Mouse (Mus musculus) midbrain, embryonic 11.5 days (tissue): ENCODE data around the gene 5031439G07Rik. TPM values are rescaled to one million over a fixed set of nuclear protein-coding genes. Genes with fewer than 3 reads are reported as not detected.
"Not testable (repeated sequence)": the region's sequence is repeated elsewhere in the genome, so short reads cannot be mapped to it uniquely, and the experiment has no call there.

Experiments used
- ATAC-seq: fragments of 200-750 bp; cut with Nextera tagmentation; 2 replicates; pipeline ENCODE4 v1.8.0; 2017; ENCODE audit warnings: moderate TSS enrichment, moderate library complexity; ENCODE audit not compliant: low FRiP score
- DNase-seq: peaks from one replicate; pipeline ENCODE4 v3.0.0; 2015; ENCODE audit warnings: low spot score; ENCODE audit errors: missing footprints
- H3K27ac ChIP-seq: fragments of 300-500 bp; sonication (generic); 2 replicates; pipeline ENCODE4 v1.5.1; 2014; ENCODE audit warnings: low read depth, low read length
- H3K27me3 ChIP-seq: fragments of 300-500 bp; sonication (generic); 2 replicates; pipeline ENCODE4 v1.6.1; 2014; ENCODE audit warnings: mild to moderate bottlenecking, low read length, moderate library complexity, mixed read lengths; ENCODE audit not compliant: control insufficient read depth, insufficient read depth
- H3K36me3 ChIP-seq: fragments of 300-500 bp; sonication (generic); 2 replicates; pipeline ENCODE4 v1.6.1; 2014; ENCODE audit warnings: mild to moderate bottlenecking, low read length, moderate library complexity, mixed read lengths; ENCODE audit not compliant: control insufficient read depth, insufficient read depth
- H3K4me1 ChIP-seq: fragments of 300-500 bp; sonication (generic); 2 replicates; pipeline ENCODE4 v1.6.1; 2014; ENCODE audit warnings: low read length; ENCODE audit not compliant: control insufficient read depth, insufficient read depth
- H3K4me2 ChIP-seq: fragments of 300-500 bp; sonication (generic); 2 replicates; pipeline ENCODE4 v1.6.1; 2014; ENCODE audit warnings: mild to moderate bottlenecking, moderate library complexity
- H3K4me3 ChIP-seq: fragments of 300-500 bp; sonication (generic); 2 replicates; pipeline ENCODE4 v1.5.1; 2014; ENCODE audit warnings: low read depth, low read length
- H3K9ac ChIP-seq: fragments of 300-500 bp; sonication (generic); 2 replicates; pipeline ENCODE4 v1.6.1; 2014; ENCODE audit warnings: low read length
- H3K9me3 ChIP-seq: fragments of 300-500 bp; sonication (generic); 2 replicates; pipeline ENCODE4 v1.6.1; 2016; ENCODE audit warnings: low read length; ENCODE audit not compliant: control insufficient read depth
- WGBS: fragments of 180-500 bp; shearing (Covaris S2); extraction: QIAGEN DNeasy Blood & Tissue Kit; methylation state at CpG from one replicate; pipeline ENCODE4 v1.1.7; 2014; 5-methylcytosine and 5-hydroxymethylcytosine counted together
- polyA plus RNA-seq: library from polyadenylated mRNA; unstranded; fragments of >200 nt; fragmentation: Nextera tagmentation; extraction: Ambion mirVana; gene quantifications from 2 replicates; pipeline ENCODE4 v1.2.1, GENCODE M21; 2014

The 5031439G07Rik gene
- 11.7 and 17.2 TPM in 2 replicates for polyA plus RNA-seq

DNA sequence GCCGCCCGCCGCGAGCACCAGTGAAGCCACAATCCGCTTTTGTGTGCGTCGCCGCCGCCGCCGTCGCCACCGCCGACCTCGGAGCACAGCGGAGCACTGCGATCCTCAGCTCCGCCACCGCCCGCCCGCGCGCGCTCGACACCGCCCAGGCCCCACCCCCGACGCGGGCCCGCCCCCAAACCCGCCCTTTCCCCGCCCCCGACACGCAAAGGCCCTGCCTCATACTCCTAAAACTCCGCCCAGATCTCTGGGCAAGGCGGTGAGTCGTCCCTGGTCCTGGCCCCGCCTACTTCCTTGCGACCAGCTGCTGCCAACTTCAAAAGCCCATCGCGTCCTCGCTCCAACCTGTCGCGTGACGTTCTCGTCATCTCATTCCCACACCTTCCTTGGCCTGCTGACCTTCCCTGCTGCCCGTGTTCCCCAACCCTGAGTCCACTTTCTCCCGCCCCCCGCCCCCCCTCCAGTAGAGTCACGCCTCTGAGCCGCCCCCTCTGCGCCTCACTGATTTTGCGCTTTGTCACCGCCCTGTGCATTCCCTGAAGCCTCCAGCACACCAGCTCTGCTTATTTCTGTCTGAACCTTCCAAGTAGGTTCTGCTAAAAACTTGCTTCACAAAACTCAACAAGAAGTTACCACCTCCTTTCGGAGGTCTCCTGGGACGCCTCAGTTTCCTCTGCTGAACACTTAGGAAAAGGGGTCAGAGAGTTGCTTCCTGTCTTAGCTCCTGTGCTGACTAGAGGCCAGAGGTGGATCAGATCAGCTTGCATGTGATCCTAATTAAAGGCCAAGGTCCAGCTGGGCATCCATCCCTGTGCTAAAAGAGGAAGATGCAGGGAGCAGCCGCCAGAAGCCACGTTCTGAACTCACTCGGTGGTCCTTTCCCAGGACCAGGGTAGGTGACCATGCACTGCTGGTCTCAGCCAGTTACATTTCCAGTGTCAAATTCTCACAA, at the start of gene 5031439G07Rik:
Gene 5031439G07Rik (minus strand): TSS at position 678 of the 952 bp plus-strand sequence.
- ATAC-seq, result peak; percentile 92
- peak within 1 kb of the TSS; percentile 14; the same call in 1 of the 2 replicates for H3K27ac ChIP-seq
- peak within 1 kb of the TSS; percentile 90 for H3K4me2 ChIP-seq
- peak; percentile 98 for DNase-seq
- H3K9me3 ChIP-seq, result no peaks in the 10 kb centered on the region
- H3K4me3 ChIP-seq, result peak within 1 kb of the TSS; percentile 90
- H3K27me3 ChIP-seq, result no peaks in the 10 kb centered on the region
- peak within 1 kb of the TSS; percentile 93 for H3K9ac ChIP-seq
- no peaks in the 10 kb centered on the region for H3K36me3 ChIP-seq
- WGBS, result 1% methylated on average over 53 of the region's 59 CpGs
- H3K4me1 ChIP-seq, result peaks cover 18% of the 10 kb centered on the region

DNA sequence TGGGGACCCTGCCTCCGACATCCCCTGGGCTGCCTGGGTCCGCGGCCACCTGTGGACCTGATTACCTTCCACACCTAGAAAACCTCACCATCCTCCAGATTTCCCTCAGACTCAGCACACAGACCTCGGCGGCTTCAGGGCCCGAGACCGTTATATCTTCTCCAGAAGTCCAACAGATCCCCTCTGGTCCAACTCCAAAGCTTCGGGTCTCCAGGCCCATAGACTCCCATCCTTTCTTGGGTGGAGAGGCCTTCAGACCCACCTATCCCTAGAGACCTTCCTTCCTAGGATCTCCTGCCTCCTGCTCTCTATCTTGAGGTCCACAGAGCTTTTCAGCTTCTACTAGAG, 49.0 kb upstream of the 5031439G07Rik start:
- Histone ChIP-seq H3K9ac (peak overlapping the region; percentile 82), H3K9me3 (no peaks in the 10 kb centered on the region), H3K27me3 (peaks cover 3% of the 10 kb centered on the region), H3K4me1 (peaks cover 10% of the 10 kb centered on the region), H3K27ac (no peak overlapping the region), H3K4me2 (peak overlapping the region; percentile 86), H3K4me3 (peak overlapping the region; percentile 73), H3K36me3 (no peaks in the 10 kb centered on the region)
- DNase-seq (peak; percentile 91), ATAC-seq (no peak)
- WGBS, result 7% methylated on average over 8 of the region's 8 CpGs

GRCm38 (mm10) chr15:85036566-85037342, 48.4 kb upstream of the 5031439G07Rik start:
- DNase-seq (peak; percentile 100), ATAC-seq (peak; percentile 95)
- H3K4me2 ChIP-seq, result peak overlapping the region; percentile 86
- H3K4me1 ChIP-seq, result peaks cover 6% of the 10 kb centered on the region; the same call in 1 of the 2 replicates
- WGBS, result under 1% methylated on average over 72 of the region's 75 CpGs
- peak overlapping the region; percentile 73 for H3K4me3 ChIP-seq
- no peak overlapping the region for H3K27ac ChIP-seq
- H3K9me3 ChIP-seq, result no peaks in the 10 kb centered on the region
- peaks cover 3% of the 10 kb centered on the region for H3K27me3 ChIP-seq
- no peaks in the 10 kb centered on the region for H3K36me3 ChIP-seq
- H3K9ac ChIP-seq, result peak overlapping the region; percentile 82

- not testable (repeated sequence) for H3K4me2 ChIP-seq, H3K27ac ChIP-seq, H3K9me3 ChIP-seq, H3K36me3 ChIP-seq, H3K9ac ChIP-seq, H3K4me3 ChIP-seq, ATAC-seq, H3K4me1 ChIP-seq, H3K27me3 ChIP-seq
- peak; percentile 10 for DNase-seq
- WGBS, result 57% methylated on average over 7 of the region's 7 CpGs
Measured at GRCm38 (mm10) chr15:85033916-85034315, 45.6 kb upstream of the 5031439G07Rik start.

GRCm38 (mm10) chr15:85031866-85032265, 43.5 kb upstream of the 5031439G07Rik start:
- H3K9ac ChIP-seq, result no peak overlapping the region
- no peaks in the 10 kb centered on the region for H3K36me3 ChIP-seq
- ATAC-seq (no peak), DNase-seq (no peak)
- H3K27me3 ChIP-seq, result peaks cover 3% of the 10 kb centered on the region
- no peak overlapping the region for H3K4me2 ChIP-seq
- H3K9me3 ChIP-seq, result no peaks in the 10 kb centered on the region
- no peak overlapping the region for H3K4me3 ChIP-seq
- 93% methylated on average over 3 of the region's 3 CpGs for WGBS
- H3K27ac ChIP-seq, result no peak overlapping the region
- peaks cover 3% of the 10 kb centered on the region; the same call in 1 of the 2 replicates for H3K4me1 ChIP-seq

- WGBS, result 83% methylated on average over 1 of the region's 1 CpGs
- H3K27ac ChIP-seq, ATAC-seq: not testable (repeated sequence)
Measured at GRCm38 (mm10) chr15:85030643-85031042, 42.3 kb upstream of the 5031439G07Rik start.

DNA sequence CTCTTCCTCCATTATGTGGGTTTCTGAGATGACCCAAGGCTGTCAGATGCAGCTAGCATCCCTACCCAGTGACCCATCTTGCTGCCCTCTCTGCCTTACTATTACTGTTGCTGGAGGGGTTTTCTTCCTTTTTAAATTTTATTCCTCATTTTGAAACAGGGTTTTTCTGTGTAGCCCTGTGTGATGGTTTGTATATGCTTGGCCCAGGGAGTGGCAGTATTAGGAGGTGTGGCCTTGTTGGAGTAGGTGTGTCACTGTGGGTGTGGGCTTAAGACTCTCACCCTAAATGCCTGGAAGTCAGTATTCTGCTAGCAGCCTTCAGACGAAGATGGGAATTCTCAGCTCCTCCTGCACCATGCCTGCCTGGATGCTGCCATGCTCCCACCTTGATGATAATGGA, 40.3 kb upstream of the 5031439G07Rik start, which contains the start of gene Fam118a:
Gene Fam118a (plus strand): TSS at position 301 of the 400 bp plus-strand sequence.
- 57% methylated on average over 1 of the region's 1 CpGs for WGBS
- not testable (repeated sequence) for H3K4me3 ChIP-seq

More at GRCm38 (mm10) chr15:85030643-85031042, 42.3 kb upstream of the 5031439G07Rik start:
- H3K4me2 ChIP-seq, H3K4me1 ChIP-seq, H3K4me3 ChIP-seq, H3K27me3 ChIP-seq, H3K9me3 ChIP-seq, DNase-seq, H3K36me3 ChIP-seq, H3K9ac ChIP-seq: not testable (repeated sequence)

DNA sequence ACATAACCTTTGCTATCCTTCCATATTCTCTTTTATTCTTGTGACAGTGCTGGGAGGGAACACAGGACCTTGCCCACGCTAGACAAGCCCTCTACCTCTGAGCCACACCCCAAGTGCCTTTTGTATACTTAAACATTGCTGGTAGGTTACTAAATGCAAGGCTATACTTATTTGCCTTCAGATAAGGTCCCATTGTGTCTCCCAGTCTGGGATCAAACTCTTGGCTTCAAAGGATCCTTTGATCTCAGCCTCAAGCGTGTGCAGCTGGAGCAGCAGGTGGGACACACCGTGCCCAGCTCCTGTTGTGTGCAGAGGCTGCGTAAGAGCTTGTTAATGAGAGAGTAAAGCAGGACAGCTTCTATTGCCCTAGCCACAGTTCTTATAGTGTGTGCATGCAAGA, 39.4 kb upstream of the 5031439G07Rik start:
- ATAC-seq (no peak), DNase-seq (no peak)
- Histone ChIP-seq H3K4me3 (no peak overlapping the region), H3K4me1 (no peaks in the 10 kb centered on the region), H3K9me3 (no peaks in the 10 kb centered on the region), H3K4me2 (no peak overlapping the region), H3K9ac (no peak overlapping the region), H3K27me3 (no peaks in the 10 kb centered on the region), H3K27ac (no peak overlapping the region), H3K36me3 (no peaks in the 10 kb centered on the region)
- 40% methylated on average over 4 of the region's 4 CpGs for WGBS

More for the DNA sequence above, 40.3 kb upstream of the 5031439G07Rik start, which contains the start of gene Fam118a:
- ATAC-seq, DNase-seq, H3K9ac ChIP-seq, H3K27me3 ChIP-seq, H3K36me3 ChIP-seq, H3K4me1 ChIP-seq, H3K27ac ChIP-seq, H3K9me3 ChIP-seq, H3K4me2 ChIP-seq: not testable (repeated sequence)
